Mouse (Mus musculus): ENCODE data around the gene Gemin4.
A peak's percentile ranks its signal among the peaks of the same experiment; 100 is the strongest.

Gemin4 gene

GRCm38 (mm10) chr11:76253918-76254264, 36.4 kb upstream of the Gemin4 start:
- TF ChIP-seq CTCF (conservative IDR thresholded peaks at IDR 0.05; ENCODE audit: low read length) (no peak), NANOG (IDR thresholded peaks at IDR 0.05; ENCODE audit: borderline replicate concordance, low read length) (no peak), POU5F1 (IDR thresholded peaks at IDR 0.05; ENCODE audit: borderline replicate concordance, low read length) (no peak)
- Histone ChIP-seq H3K4me1 (replicated peaks; ENCODE audit: low read depth, low read length) (peaks cover 18% of the 10 kb centered on the region), H3K9me3 (ENCODE audit: low read length) (no peaks in the 10 kb centered on the region), H3K27me3 (ENCODE audit: insufficient read depth, low read length) (0 out of 2 replicates have a peak, but pooled peaks cover 6% of the 10 kb centered on the region), H3K4me3 (replicated peaks; ENCODE audit: low read length) (no peak overlapping the region), H3K36me3 (ENCODE audit: insufficient read depth, low read length) (peaks cover 59% of the 10 kb centered on the region)

DNA sequence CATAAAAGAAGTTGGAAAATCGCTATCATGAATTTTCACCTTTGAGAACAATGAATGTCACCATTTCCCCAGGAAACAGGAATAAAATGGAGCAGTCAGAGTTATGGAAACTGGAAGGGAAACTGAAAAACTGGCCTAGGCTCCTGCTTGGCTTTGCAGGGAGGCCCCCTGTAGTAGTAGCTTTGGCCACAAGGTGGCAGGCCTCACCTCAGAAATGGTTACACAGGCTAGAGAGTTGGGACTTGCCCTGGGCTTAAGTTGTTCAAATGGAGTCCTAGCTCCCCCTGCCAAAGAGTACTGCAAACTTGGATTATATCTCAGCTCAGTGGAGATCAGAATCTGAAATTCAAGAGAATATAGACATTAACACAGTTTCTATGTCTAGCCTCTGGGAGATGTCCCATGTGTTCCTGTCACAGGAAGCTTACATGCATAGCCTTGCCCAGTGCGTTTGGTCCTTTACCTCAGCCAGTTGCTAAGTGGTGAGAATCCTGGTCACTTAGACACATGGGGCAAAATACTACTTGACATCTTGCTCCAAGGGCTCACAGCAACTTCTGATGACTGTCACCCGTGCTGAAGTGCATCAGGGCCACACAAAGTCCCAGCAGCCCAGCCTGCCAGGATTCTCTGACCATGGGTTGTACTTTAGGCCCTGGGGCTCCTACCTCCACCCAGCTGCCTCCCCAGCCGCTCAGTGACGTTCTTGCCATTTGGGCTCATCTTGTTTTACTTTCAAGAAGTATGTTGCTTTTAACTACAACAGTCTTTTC, 35.9 kb upstream of the Gemin4 start:
- Histone ChIP-seq H3K27me3 (ENCODE audit: insufficient read depth, low read length) (0 out of 2 replicates have a peak, but pooled peaks cover 5% of the 10 kb centered on the region), H3K4me1 (replicated peaks; ENCODE audit: low read depth, low read length) (peaks cover 21% of the 10 kb centered on the region), H3K4me3 (replicated peaks; ENCODE audit: low read length) (no peak overlapping the region), H3K36me3 (ENCODE audit: insufficient read depth, low read length) (peaks cover 61% of the 10 kb centered on the region), H3K9me3 (ENCODE audit: low read length) (no peaks in the 10 kb centered on the region)
- TF ChIP-seq CTCF (conservative IDR thresholded peaks at IDR 0.05; ENCODE audit: low read length) (peak; percentile 84), POU5F1 (IDR thresholded peaks at IDR 0.05; ENCODE audit: borderline replicate concordance, low read length) (no peak)

DNA sequence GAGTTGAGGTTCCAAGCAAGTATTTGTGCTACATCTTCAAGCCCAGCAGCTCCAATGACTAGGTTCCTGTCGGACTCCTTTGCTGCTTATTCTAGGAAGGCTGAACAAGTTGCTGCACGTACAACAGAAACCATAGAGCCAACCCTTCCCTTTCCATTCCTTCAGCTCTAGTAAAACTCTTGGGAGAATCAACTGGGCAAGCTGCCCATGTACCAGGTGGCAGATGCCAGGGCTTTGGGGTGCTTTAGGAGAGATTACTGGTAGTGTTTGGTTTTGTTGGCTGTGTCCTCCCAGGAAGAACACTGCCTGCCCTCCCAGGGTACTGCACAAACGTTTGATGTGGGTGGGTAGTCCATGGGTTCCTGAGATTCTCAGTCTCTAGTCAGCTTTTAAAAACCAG, 34.6 kb upstream of the Gemin4 start:
- H3K27me3 ChIP-seq (ENCODE audit: insufficient read depth, low read length): no peaks in the 10 kb centered on the region
- no peak overlapping the region for H3K4me3 ChIP-seq (replicated peaks; ENCODE audit: low read length)
- TF ChIP-seq POU5F1 (IDR thresholded peaks at IDR 0.05; ENCODE audit: borderline replicate concordance, low read length): no peak
- no peak for TF ChIP-seq NANOG (IDR thresholded peaks at IDR 0.05; ENCODE audit: borderline replicate concordance, low read length)
- no peak for TF ChIP-seq CTCF (conservative IDR thresholded peaks at IDR 0.05; ENCODE audit: low read length)
- peaks cover 54% of the 10 kb centered on the region for H3K36me3 ChIP-seq (ENCODE audit: insufficient read depth, low read length)
- no peaks in the 10 kb centered on the region for H3K9me3 ChIP-seq (ENCODE audit: low read length)
- peaks cover 21% of the 10 kb centered on the region for H3K4me1 ChIP-seq (replicated peaks; ENCODE audit: low read depth, low read length)

DNA sequence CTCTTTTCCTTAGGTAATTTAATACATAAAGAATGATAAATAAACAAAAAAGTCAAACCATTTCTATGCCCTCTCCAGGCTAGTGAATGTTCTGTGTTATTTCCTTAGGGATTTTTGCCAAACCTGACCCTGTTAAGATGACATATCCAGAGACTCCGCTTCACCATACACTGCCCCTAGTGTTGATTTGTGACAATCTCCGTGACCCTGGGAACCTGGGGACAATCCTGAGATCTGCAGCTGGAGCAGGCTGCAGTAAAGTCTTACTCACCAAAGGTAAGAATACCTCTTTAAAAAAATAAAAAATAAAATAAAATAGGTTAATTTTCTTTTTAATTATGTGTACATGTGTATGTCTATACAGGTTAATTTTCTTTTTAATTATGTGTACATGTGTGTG, 29.8 kb upstream of the Gemin4 start:
- Histone ChIP-seq H3K27me3 (ENCODE audit: insufficient read depth, low read length) (no peaks in the 10 kb centered on the region), H3K9me3 (ENCODE audit: low read length) (no peaks in the 10 kb centered on the region), H3K4me1 (replicated peaks; ENCODE audit: low read depth, low read length) (peaks cover 22% of the 10 kb centered on the region), H3K4me3 (replicated peaks; ENCODE audit: low read length) (no peak overlapping the region), H3K36me3 (ENCODE audit: insufficient read depth, low read length) (peaks cover 46% of the 10 kb centered on the region)
- TF ChIP-seq NANOG (IDR thresholded peaks at IDR 0.05; ENCODE audit: borderline replicate concordance, low read length) (no peak), CTCF (conservative IDR thresholded peaks at IDR 0.05; ENCODE audit: low read length) (no peak), POU5F1 (IDR thresholded peaks at IDR 0.05; ENCODE audit: borderline replicate concordance, low read length) (no peak)

- H3K9me3 ChIP-seq (ENCODE audit: low read length): no peaks in the 10 kb centered on the region
- TF ChIP-seq POU5F1 (IDR thresholded peaks at IDR 0.05; ENCODE audit: borderline replicate concordance, low read length) (no peak), NANOG (IDR thresholded peaks at IDR 0.05; ENCODE audit: borderline replicate concordance, low read length) (no peak), CTCF (conservative IDR thresholded peaks at IDR 0.05; ENCODE audit: low read length) (no peak)
- peaks cover 46% of the 10 kb centered on the region for H3K36me3 ChIP-seq (ENCODE audit: insufficient read depth, low read length)
- H3K4me3 ChIP-seq (replicated peaks; ENCODE audit: low read length): no peak overlapping the region
- H3K4me1 ChIP-seq (replicated peaks; ENCODE audit: low read depth, low read length): peaks cover 22% of the 10 kb centered on the region
- no peaks in the 10 kb centered on the region for H3K27me3 ChIP-seq (ENCODE audit: insufficient read depth, low read length)
These were observed 29.0 kb upstream of the Gemin4 start for GRCm38 (mm10) chr11:76246439-76246838.

DNA sequence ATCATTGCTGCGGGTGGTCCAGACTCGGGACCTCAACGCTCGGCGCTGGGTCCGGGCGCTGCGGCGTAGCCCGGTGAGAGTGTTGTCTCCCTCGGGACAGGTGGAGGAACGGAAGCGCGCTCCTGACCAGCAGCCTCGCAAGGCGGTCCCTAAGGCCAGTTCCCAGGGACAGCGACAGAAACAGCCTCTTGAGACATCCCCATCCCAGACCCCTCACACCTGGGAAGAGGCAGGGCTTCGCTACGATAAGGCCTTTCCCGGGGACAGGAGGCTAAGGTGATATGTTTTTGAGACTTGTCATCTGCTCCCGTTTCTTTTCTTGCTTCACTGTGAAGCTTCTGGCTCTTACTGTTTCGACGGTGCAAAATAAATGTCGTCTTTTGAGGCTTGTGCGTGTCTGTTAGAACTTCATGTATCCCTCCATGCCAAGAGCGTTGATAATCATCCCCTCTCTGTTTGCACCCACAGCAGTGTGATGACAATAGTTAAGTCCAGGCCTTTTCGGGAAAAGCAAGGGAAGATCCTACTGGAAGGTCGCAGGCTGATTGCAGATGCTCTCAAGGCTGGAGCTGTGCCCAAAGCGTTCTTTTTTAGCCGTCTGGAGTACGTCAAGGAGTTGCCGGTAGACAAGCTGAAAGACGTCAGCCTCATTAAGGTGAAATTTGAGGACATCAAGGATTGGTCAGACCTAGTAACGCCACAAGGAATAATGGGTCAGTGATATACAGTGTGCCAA, 26.5 kb upstream of the Gemin4 start:
- H3K36me3 ChIP-seq (ENCODE audit: insufficient read depth, low read length): peaks cover 39% of the 10 kb centered on the region
- no peaks in the 10 kb centered on the region for H3K9me3 ChIP-seq (ENCODE audit: low read length)
- peaks cover 22% of the 10 kb centered on the region for H3K4me1 ChIP-seq (replicated peaks; ENCODE audit: low read depth, low read length)
- H3K4me3 ChIP-seq (replicated peaks; ENCODE audit: low read length): peak overlapping the region; percentile 94
- no peaks in the 10 kb centered on the region for H3K27me3 ChIP-seq (ENCODE audit: insufficient read depth, low read length)
- TF ChIP-seq NANOG (IDR thresholded peaks at IDR 0.05; ENCODE audit: borderline replicate concordance, low read length) (no peak), CTCF (conservative IDR thresholded peaks at IDR 0.05; ENCODE audit: low read length) (no peak)

GRCm38 (mm10) chr11:76242901-76243810, 25.7 kb upstream of the Gemin4 start, which contains the start of the genes Mrm3 and Glod4:
TSS of gene Mrm3 (plus strand) at chr11:76243715.
TSS of gene Glod4 (minus strand) at chr11:76243725.
- peak within 1 kb of the TSS; percentile 94 for H3K4me3 ChIP-seq (replicated peaks; ENCODE audit: low read length)

DNA sequence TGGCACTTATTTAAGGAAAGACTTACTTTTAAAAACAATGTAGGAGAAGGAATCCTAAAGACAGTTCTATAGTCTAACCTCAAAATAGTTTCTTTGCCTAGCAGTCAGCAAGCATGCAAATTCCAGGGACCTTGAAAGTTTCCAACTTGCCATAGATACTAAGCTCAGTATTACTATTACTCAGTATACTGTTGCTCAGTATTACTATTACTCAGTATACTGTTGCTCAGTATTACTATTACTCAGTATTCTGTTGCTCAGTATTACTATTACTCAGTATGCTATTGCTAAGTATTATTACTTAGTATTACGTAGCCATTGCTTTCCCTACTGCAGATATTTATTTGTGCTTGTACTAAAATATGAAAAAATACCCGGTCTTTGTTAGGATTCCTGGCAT, 22.3 kb upstream of the Gemin4 start:
- peaks cover 47% of the 10 kb centered on the region for H3K36me3 ChIP-seq (ENCODE audit: insufficient read depth, low read length)
- H3K9me3 ChIP-seq (ENCODE audit: low read length): no peaks in the 10 kb centered on the region
- H3K27me3 ChIP-seq (ENCODE audit: insufficient read depth, low read length): no peaks in the 10 kb centered on the region
- no peak for TF ChIP-seq CTCF (conservative IDR thresholded peaks at IDR 0.05; ENCODE audit: low read length)
- TF ChIP-seq NANOG (IDR thresholded peaks at IDR 0.05; ENCODE audit: borderline replicate concordance, low read length): no peak
- no peak for TF ChIP-seq POU5F1 (IDR thresholded peaks at IDR 0.05; ENCODE audit: borderline replicate concordance, low read length)
- peaks cover 15% of the 10 kb centered on the region for H3K4me1 ChIP-seq (replicated peaks; ENCODE audit: low read depth, low read length)
- no peak overlapping the region for H3K4me3 ChIP-seq (replicated peaks; ENCODE audit: low read length)

More at GRCm38 (mm10) chr11:76242901-76243810, 25.7 kb upstream of the Gemin4 start, which contains the start of the genes Mrm3 and Glod4:
- Histone ChIP-seq H3K9me3 (ENCODE audit: low read length) (no peaks in the 10 kb centered on the region), H3K4me1 (replicated peaks; ENCODE audit: low read depth, low read length) (peaks cover 19% of the 10 kb centered on the region), H3K36me3 (ENCODE audit: insufficient read depth, low read length) (peaks cover 36% of the 10 kb centered on the region), H3K27me3 (ENCODE audit: insufficient read depth, low read length) (no peaks in the 10 kb centered on the region)
- TF ChIP-seq CTCF (conservative IDR thresholded peaks at IDR 0.05; ENCODE audit: low read length): no peak
- no peak for TF ChIP-seq NANOG (IDR thresholded peaks at IDR 0.05; ENCODE audit: borderline replicate concordance, low read length)
- TF ChIP-seq POU5F1 (IDR thresholded peaks at IDR 0.05; ENCODE audit: borderline replicate concordance, low read length): no peak
